Mouse (Mus musculus) olfactory bulb, adult 2 months (tissue): ENCODE results near the gene Meis2. TPM values are rescaled to one million over a fixed set of nuclear protein-coding genes. Genes with fewer than 3 reads are reported as not detected.

Experiments
- H3K27ac ChIP-seq: fragments of 200-500 bp; 2 replicates; pipeline ENCODE4 v1.5.1; 2012; ENCODE audit warnings: low read depth, low read length; ENCODE audit not compliant: insufficient read depth
- H3K4me1 ChIP-seq: fragments of 200-500 bp; 2 replicates; pipeline ENCODE4 v1.6.1; 2012; ENCODE audit warnings: low read length; ENCODE audit not compliant: control insufficient read depth, insufficient read depth
- H3K4me3 ChIP-seq: fragments of 200-500 bp; 2 replicates; pipeline ENCODE4 v1.5.1; 2012; ENCODE audit warnings: mild to moderate bottlenecking, low read depth, low read length, moderate library complexity; ENCODE audit not compliant: insufficient read depth
- CTCF ChIP-seq: fragments of 200-500 bp; IDR thresholded peaks from 2 replicates; pipeline ENCODE4 v1.5.1; 2012; ENCODE audit warnings: low read depth, mild to moderate bottlenecking, low read length, moderate library complexity; ENCODE audit not compliant: insufficient read depth
- POLR2A ChIP-seq: fragments of 200-500 bp; IDR thresholded peaks from 2 replicates; pipeline ENCODE4 v1.6.1; 2012; ENCODE audit warnings: mild to moderate bottlenecking, low read depth, low read length, moderate library complexity; ENCODE audit not compliant: insufficient read depth
- WGBS: fragments of 180-500 bp; shearing (Covaris S2); methylation state at CpG from one replicate; pipeline ENCODE4 v1.1.7; 2018; 5-methylcytosine and 5-hydroxymethylcytosine counted together
- polyA plus RNA-seq: library from polyadenylated mRNA; stranded (reverse); fragments of >200 nt; gene quantifications from 2 replicates; pipeline ENCODE4 v1.2.4, GENCODE M21; 2012; ENCODE audit warnings: low replicate concordance; ENCODE audit not compliant: missing spikeins, insufficient read depth, insufficient read length

Meis2 gene
- polyA plus RNA-seq, 1 experiment: 356 TPM

- WGBS: under 1% methylated on average over 20 of the region's 20 CpGs
- Histone ChIP-seq H3K27ac (peak overlapping the region; percentile 99), H3K4me1 (no peaks in the 10 kb centered on the region), H3K4me3 (peak overlapping the region; percentile 72)
- TF ChIP-seq CTCF: no peak
- no peak for TF ChIP-seq POLR2A
Observed at GRCm38 (mm10) chr2:116064521-116064920, 1.1 kb downstream of the Meis2 start.

GRCm38 (mm10) chr2:116063819-116064293 lies 1.8 kb downstream of the Meis2 start:
- peak overlapping the region; percentile 99 for H3K27ac ChIP-seq
- H3K4me1 ChIP-seq: no peaks in the 10 kb centered on the region
- H3K4me3 ChIP-seq: peak overlapping the region; percentile 72
- TF ChIP-seq CTCF (no peak), POLR2A (no peak)
- under 1% methylated on average over 37 of the region's 37 CpGs for WGBS

GRCm38 (mm10) chr2:116062761-116063441 lies 2.7 kb downstream of the Meis2 start:
- under 1% methylated on average over 36 of the region's 36 CpGs for WGBS
- Histone ChIP-seq H3K4me3 (peak overlapping the region; percentile 72), H3K27ac (peak overlapping the region; percentile 99), H3K4me1 (no peaks in the 10 kb centered on the region)
- TF ChIP-seq POLR2A (no peak), CTCF (no peak)

- TF ChIP-seq CTCF (no peak), POLR2A (no peak)
- 4% methylated on average over 20 of the region's 20 CpGs for WGBS
- Histone ChIP-seq H3K27ac (peak overlapping the region; percentile 99), H3K4me3 (peak overlapping the region; percentile 72), H3K4me1 (no peaks in the 10 kb centered on the region)
Observed at GRCm38 (mm10) chr2:116062251-116062651, 3.4 kb downstream of the Meis2 start.

GRCm38 (mm10) chr2:116061401-116062021 lies 4.1 kb downstream of the Meis2 start:
- TF ChIP-seq CTCF (no peak), POLR2A (no peak)
- 1% methylated on average over 30 of the region's 30 CpGs for WGBS
- Histone ChIP-seq H3K4me3 (peak overlapping the region; percentile 72), H3K4me1 (no peaks in the 10 kb centered on the region), H3K27ac (peak overlapping the region; percentile 99)

- no peak for TF ChIP-seq POLR2A
- TF ChIP-seq CTCF: no peak
- Histone ChIP-seq H3K4me1 (no peaks in the 10 kb centered on the region), H3K27ac (peak overlapping the region; percentile 99), H3K4me3 (peak overlapping the region; percentile 72)
- WGBS: 3% methylated on average over 21 of the region's 21 CpGs
Observed at GRCm38 (mm10) chr2:116060701-116061400, 4.8 kb downstream of the Meis2 start.

GRCm38 (mm10) chr2:116060210-116060609 lies 5.4 kb downstream of the Meis2 start:
- 9% methylated on average over 19 of the region's 19 CpGs for WGBS
- peak overlapping the region; percentile 99 for H3K27ac ChIP-seq
- peak overlapping the region; percentile 72 for H3K4me3 ChIP-seq
- H3K4me1 ChIP-seq: no peaks in the 10 kb centered on the region
- TF ChIP-seq CTCF: no peak
- TF ChIP-seq POLR2A: no peak

GRCm38 (mm10) chr2:116059661-116060060 lies 6.0 kb downstream of the Meis2 start:
- H3K27ac ChIP-seq: peak overlapping the region; percentile 99
- no peaks in the 10 kb centered on the region for H3K4me1 ChIP-seq
- TF ChIP-seq POLR2A (no peak), CTCF (no peak)
- 29% methylated on average over 1 of the region's 1 CpGs for WGBS
- H3K4me3 ChIP-seq: peak overlapping the region; percentile 23; the same call in 1 of the 2 replicates

GRCm38 (mm10) chr2:116059066-116059465 lies 6.6 kb downstream of the Meis2 start:
- H3K27ac ChIP-seq: peak overlapping the region; percentile 66
- 13% methylated on average over 3 of the region's 3 CpGs for WGBS
- H3K4me3 ChIP-seq: 0 out of 2 replicates have a peak overlapping the region, but pooled peaks have one; percentile 12
- no peaks in the 10 kb centered on the region for H3K4me1 ChIP-seq
- TF ChIP-seq CTCF: no peak
- TF ChIP-seq POLR2A: no peak
